Mouse (Mus musculus) mature B cell (primary cell): ENCODE data around the gene Palm.

ENCODE experiments used
- in situ Hi-C: fragments of 300-500 bp; cut with MboI; formaldehyde crosslinking; loops from 2 replicates; pipeline ENCODE4 v1.14.3; 2019

Palm gene

DNA sequence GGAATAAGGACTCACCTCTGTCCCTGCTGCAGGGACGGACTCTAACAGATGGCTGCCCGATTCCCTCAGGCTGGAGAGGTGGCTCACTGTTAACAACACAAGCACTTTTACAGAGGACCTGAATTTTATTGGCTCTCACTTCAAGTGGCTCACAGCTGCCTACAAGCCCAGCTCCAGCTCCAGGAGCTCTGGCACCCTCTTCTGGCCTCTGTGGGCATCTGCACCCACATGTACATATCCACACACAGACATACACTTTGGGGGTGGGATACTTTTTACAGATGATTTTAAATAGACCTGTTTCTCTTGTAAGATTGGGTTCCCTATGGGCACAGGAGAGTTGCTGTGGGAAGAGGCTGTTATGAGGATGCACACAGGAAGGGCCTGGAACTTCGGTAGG is 21.1 kb upstream of the Palm start:
- in situ Hi-C loops = no loop called here

DNA sequence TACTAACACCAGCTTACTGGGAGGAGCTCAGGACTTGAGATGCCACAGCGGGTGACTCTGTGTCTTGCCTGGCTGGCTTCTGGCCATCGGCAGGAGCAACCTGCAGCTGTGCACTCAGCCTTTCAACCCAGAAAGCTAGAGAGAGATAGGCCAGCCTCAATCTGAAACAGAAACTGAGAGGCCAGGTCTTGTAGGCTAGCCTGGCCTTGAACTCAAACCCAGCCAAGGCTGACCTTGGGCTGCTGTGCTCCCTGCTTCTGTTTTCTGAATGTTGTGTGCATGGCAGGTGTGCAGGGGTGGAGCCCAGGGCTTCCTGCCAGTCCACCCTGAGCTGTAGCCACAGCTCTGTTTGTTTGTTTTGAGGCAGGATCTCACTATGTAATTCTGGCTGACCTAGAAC is 20.2 kb upstream of the Palm start:
- in situ Hi-C loops = no loop called here

DNA sequence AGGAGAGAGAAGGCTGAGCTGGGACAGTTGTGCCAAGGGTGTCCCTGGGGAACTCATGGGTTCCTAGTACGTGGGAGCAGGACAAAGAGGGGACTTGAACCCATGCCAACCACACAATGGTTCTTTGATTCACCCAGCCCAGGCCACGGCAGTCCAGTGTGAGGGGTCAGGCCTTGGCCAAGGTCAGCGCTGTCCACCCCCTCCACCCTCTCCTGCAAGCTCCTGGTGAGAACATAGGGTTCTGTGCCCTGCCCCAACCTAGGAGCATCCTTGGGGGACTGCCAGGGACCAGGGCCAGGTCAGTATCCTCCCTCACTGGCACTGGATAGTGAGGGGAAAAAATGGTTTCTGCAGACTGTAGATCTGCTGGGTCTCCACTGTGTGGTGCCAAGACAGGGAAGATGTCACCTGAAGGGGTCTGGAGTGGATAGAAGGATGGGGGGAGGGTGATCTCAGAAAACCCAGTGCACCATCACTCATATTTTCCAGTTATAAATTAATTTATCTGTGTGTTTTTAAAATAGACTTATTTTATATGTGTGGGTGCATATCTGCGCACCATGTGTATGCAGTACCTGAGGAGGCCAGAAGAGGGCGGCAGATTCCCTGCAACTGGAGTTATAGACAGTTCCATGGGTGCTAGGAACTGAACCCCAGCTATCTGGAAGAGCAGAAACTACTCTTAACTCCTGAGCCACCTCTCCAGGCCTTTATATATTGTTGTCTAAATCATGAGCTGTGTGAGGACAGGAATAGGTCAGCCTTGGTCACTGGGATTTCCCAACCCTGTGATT is 18.7 kb upstream of the Palm start:
- in situ Hi-C loops = no loop called here

DNA sequence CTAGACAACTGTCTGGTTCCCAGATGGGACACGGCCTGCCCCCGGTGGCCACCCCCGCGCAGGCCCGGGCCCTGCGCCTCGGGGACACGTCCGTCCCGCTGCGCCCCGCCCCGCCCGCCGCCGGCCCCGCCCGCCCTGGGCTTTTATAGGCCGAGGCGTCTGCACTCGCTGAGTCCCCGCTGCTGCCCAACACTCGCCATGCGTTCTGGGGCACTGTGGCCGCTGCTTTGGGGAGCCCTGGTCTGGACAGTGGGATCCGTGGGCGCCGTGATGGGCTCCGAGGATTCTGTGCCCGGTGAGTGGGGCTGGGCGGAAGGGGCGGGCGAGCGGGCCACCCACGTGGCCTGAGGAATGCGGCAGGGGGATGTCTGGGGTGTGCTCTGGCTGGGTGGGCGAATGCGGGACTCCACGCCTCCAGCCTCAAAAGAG is 16.3 kb upstream of the Palm start, which contains the start of gene Fstl3:
Fstl3 (plus strand) TSS at position 170 of the 429 bp plus-strand sequence.
- in situ Hi-C loops = no loop called here

DNA sequence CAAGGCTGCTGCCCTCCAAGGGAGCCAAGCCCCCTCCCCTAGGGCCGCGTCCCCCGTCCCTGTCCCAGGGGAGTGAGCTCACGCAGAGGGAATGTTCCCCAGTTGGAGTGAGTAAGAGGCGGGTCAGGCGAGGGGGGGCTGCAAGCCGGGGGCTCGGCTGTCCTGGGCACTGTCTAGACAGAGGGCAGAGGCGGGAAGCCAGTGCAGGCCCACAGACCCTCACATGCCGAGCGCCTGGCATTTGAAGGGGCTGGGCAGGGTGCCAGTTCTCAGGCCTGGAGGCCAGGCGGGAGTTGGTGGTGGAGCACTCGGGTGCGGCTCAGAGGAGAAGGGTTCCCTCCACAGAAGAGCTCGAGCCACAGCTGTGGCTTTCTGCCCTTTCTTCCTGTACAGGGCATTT is 15.4 kb upstream of the Palm start:
- in situ Hi-C loops = no loop called here

DNA sequence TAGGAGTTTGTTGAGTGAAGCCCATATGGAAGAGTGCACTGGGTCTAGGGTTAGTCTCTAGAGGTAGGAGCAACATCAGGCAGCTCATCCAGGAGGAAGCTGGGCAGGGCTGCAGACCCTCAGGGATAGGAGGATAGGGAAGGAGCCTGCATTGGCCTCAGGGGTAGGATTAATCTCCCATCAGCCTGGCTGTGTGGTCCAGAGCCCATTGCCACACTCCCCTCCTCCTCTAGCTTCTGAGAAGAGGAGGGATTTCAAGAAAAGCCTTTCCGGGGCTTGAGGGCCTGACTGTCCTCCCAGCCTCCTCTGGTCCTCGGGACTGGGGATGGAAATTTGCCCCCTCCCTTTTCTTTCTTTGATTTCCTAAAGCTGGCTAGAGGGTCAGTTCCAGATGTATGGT is 14.2 kb upstream of the Palm start:
- in situ Hi-C loops = no loop called here

DNA sequence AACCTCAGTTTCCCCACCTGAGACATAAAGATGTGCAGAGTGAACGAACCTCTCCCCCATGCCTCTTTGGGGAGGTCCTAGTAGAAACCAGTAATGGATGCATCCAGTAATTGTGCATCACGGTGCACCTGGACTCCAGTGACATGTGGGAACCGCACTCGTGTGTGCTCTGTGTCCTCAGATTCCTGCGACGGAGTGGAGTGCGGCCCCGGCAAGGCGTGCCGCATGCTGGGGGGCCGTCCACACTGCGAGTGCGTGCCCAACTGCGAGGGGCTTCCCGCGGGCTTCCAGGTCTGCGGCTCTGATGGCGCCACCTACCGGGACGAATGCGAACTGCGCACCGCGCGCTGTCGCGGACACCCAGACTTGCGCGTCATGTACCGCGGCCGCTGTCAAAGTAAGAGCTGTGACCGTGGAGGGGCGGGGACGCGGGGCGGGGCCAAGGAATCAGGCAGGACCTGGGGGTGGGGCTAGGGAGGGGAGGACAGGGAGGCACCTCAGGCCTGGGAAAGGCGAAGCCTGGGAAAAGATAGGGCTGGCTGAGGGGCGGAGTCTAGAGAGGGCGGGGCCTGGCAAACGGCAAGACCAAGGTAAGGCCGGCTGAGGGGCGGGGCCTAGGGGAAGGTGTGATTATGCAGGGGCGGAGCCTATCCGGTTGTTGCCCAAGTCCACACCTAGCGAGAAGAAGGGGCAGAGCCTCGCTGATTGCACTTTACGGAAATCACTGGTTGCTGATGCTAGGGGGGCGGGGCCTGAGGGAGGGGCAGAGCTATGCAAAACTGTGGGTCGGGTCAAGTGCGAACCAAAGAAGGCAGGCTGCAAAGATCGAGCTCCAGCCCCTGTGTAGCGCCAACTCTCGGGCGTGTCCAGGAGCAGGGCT is 13.3 kb upstream of the Palm start:
- in situ Hi-C loops = no loop called here

DNA sequence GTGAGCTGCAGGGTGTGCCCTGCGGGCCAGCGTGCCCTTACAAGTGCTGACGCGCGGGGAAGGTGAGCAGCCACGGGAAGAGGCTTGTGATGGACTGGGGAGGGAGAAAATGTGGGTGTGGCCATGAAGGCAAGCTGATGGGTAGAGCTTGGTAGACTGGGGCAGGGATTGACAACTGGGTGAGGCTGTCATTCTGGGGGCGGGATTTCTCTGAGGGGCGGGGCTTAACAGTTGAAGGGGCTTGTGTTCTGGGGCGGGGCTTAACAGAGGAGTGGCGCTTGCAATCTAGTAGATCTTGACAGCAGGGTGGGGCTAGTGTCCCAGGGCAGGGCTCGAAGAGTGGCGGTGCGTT is 12.7 kb upstream of the Palm start:
- in situ Hi-C loops = no loop called here

DNA sequence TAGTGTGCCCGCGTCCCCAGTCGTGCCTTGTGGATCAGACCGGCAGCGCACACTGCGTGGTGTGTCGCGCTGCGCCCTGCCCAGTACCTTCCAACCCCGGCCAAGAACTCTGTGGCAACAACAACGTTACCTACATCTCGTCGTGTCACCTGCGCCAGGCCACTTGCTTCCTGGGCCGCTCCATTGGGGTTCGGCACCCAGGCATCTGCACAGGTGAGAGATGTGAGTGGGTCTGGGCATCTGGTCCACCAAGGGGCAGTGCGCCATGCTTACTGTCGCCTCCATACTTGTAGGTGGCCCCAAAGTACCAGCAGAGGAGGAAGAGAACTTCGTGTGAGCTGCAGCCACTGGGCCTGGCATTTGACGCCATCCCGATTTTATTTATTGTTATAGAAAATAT is 12.2 kb upstream of the Palm start:
- in situ Hi-C loops = no loop called here

DNA sequence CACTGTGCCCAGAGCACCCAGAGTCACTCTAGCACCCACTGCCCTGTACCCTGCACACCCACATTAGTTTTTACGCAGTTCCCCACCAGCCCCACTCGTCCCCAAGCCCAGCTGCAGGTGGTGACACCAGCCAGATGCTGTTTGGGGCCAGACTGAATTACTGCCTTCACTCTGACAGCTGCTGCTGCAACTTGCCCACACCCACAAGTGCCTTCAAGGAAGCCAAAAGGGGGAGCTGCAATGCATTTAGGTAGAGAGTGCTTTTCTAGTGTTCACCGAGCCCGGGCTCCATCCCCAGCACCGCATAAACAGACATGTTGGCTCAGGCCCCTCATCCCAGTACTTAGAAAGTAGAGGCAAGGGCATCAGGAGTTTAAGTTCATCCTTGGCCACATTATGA is 11.4 kb upstream of the Palm start:
- in situ Hi-C loops = no loop called here

DNA sequence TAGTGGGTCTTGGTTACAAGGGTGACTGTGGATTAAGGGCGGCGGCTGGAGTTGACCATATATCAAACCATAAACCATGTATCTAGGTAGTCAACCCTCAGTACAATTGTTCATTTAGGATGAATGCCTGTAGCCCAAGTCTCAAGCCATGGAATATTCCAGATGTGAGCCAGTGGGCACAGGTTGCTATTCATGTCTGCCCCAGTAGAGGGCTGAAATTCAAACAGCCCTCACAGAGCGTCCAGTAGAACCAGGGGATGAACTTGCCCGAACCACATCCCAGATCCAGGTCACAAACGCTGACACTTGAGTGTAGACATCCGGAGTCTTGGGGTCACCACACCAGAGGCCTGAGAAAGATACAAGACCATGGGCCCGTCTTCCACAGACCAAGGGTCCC is 10.3 kb upstream of the Palm start:
- in situ Hi-C loops = no loop called here

DNA sequence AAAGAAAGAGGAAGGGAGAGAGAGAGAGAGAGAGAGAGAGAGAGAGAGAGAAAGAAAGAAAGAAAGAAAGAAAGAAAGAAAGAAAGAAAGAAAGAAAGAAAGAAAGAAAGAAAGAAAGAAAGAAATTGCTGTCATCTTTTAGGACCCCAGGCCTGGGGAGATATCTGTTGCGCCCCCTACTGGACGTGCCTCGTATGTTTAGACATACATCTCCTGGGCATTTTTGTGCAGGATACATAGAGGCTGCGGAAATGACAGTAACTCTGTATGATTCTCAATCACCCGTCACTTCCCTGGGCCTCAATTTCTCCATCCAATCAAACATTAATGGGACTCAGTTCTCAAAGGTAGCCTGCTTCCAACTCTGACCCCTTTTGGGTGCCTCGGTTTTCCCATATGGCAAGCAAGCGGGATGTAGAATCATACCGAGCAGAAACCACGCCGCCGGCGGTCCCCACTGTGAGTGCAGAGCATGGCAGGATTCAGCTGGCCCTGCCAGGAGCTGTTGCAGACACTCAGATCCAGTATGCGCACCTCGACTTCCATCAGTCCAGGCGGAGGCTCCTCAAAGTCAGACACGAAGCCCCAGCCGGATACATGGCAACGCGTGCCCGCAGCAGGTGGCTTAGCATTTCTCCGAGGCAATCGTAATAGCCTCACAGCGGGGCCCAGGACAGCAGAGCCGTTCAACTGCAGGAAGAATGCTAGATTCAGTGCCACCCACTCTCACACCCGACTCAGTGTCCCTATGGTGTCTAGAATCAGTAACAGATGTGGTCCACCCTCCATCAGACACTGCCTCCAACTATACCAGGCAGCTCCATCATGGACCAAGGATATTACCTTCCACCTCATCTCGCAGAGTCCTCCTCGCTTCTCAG is 9.2 kb upstream of the Palm start:
- in situ Hi-C loops = no loop called here

DNA sequence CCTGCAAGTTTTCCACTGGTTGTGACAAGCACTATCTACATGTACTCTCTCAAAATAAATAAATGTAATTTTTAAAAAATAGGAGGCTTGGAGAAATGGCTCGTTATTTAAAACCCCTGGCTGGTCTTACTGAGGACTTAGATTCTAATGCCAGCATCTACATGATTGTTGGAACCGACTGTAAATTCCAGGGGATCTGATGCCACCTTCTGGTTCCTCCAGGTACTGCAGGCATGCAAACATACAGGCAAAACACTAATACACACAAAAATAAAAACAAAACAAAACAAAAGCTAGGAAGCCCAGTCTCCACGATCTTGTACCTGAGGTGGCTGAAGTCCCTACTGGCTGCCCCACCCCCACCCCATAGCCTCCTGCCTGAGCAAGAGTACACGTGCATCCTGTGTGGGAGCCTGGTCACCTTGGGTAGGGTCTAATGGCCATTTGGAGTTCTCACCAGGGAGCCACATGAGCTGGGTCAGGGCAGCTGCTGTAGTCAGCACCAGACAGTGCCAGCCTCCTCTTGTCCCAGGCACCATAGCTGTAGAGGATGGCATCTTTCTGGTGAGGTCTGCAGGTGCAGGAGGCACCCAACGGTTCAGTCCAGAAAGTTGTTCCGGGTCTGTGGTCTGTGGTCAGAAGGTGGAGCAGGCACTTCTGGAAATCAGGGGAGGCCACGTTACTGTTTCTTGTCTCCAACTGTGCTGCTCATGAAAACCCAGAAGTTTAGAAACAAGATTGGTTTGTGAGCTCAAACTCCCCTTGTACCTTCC is 4.8 kb upstream of the Palm start:
- in situ Hi-C loops = no loop called here

DNA sequence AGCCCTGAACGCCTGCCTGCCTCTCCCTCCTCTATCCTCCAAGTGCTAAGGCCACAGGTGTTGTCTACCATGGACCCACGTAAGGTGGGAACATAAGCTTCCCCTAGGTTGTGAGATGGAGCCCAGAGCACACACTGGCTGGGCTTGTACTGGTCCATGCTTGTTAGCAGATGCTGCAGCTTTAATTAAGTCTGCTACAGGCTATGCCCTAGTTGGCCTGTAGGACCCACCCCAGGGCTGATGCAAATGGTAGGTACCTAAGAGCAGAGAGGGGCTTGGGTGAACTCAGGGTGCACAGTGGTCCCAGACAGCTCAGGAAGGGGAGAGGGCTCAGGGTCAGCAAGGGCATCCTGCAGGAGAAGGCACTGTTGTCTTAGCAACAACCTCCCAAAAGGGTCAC is 3.8 kb upstream of the Palm start:
- in situ Hi-C loops = no loop called here

DNA sequence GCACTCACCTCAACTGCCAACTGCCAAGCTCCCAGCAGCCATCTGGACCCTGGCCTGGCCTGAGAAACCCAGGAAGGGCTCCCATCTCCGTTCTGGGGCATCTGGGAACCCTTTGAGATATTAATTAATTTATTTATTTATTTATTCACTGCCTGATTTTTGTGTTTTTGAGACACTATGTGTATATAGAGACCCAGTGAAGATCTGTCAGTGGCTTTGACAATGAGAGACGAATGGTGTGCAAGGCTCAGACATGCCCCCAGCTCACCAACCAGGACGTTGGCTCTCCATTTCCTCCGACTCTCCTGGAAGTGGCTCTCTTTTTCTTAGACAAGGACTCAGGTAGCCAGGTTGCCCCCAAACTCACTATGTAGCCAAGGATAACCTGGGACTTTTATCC is 2.5 kb upstream of the Palm start, which contains the start of gene Prss57:
Prss57 (minus strand) TSS at position 101 of the 400 bp plus-strand sequence.
- in situ Hi-C loops = no loop called here

DNA sequence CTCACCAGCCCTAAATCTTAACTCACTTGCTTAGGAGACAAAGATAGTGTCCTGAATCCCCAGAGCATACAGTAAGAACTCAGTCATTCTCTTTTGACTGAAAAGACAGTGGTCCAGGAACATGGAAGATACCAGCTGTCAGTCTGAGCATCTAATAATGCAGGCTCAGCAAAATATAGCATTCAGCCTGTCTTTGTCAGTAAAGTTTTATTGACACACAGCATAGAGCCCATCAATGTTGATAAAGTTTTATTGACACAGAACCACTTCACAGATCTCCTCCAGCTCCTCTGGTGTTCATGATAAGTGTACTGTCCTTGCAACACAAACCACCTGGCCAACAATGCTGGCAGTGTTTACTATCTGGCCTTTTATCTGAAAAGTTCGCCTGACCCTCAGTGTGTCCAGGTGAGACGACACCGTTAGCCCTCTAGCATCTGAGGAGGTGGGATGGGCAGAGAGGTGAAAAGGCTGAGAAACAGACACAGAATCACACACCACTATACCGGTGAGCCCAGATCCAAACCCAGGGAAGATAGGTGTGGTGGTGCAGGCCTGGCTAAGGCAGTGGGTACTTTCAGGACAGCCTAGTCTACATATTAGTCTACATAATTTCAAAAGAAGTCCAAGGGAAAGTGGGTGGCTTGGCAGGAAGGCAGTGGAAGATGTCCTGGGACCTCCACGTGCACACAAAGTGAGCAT is 882 bp upstream of the Palm start:
- in situ Hi-C loops = no loop called here

DNA sequence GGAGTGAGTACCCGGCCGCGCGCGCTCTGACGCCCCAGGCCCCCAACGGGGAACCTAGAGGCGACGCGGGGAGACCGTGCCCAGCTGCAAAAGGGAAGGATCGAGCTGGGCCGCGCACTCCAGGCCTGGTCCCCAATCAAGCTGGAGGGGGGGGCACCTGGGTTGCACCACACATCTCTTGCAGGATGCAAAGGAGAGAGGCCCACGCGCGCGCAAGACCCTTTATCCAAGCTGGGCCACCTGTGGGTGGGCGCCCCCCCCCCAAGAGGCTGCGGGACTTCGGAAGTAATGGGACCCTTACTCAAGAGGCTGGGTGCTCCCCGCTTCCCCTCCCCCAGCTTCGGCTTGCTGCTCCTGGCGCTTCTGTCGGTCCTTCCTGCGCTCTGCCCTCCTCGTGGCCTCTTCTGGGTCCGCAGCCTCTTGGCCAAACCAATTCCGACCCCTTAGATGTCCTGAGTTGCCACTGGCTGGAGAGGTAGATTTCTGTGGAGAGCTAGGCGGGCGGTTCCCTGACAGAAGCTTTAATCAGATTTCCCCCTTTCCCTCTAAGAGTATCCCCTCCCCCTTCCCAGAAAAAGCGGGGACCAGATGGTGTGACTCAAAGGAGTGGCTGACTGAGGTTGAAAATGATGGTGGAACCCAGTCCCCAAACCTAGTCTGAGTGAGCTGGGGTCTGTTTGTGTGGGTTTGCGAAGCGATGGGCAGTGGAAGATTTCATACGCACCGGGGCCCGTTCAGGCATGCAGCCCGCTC is 542 bp downstream of the Palm start:
- in situ Hi-C loops = no loop called here

DNA sequence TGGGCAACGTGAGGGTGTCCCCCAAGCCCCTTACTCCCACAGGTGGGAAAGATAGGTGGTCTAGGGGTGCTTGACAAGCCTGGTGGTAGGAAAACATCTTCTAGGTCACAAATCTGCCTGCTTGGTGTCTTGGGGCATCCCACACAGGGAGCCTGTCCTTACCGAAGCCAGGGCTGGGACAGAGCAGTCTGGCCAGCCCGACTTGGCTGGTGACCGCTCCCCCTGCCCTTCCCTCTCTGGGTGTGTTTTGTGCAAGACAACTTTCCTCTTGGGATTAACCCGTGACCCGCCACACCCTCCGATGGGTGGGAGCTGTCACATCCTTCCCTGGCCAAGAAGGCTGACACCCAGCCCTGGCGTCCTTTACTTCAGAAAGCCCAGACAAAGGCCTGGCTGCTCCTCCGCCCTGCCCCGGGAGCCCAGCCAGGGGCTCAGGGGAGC is 1.1 kb downstream of the Palm start:
- in situ Hi-C loops = no loop called here

DNA sequence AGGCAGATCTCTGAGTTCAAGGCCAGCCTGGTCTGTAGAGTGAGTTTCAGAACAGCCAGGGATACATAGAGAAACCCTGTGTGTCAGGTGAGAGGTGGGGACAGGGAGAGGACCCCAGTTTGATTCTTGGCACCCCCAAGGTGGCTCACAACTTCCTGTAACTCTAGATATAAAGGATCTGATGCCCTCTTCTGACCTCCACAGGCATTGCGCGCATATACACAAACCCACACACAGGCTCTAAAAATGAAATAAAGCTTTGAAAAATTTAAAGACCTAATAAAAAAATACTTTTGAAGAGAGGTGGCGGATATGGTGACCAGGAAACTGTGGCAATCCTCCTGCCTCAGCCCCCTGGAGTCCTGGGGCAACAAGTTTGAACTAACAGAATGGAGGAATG is 2.5 kb downstream of the Palm start:
- in situ Hi-C loops = no loop called here

DNA sequence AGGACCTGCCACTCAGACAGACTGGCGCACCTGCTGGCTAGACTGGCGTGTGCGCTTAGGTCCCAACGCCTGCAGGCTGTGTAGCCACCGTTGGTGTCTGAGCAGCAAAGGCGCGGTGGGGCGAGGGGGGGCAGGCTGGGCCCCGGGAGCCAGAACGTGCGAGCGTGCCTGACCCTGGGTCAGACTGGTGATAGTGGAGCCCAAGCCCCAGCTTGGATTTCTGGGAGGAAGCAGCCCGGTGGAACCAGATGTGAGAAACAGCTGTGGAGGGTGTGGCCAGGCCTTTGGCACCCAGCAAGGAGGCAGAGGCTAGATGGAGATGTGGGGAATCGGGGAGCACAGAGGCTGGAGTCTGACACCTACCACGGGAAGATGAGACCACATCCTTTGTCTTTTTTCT is 4.0 kb downstream of the Palm start:
- in situ Hi-C loops = no loop called here
